Mouse (Mus musculus) heart, adult 2 months (tissue): ENCODE data around the gene 2310009B15Rik. TPM values are rescaled to one million over a fixed set of nuclear protein-coding genes. Genes with fewer than 3 reads are reported as not detected.

Source experiments
- DNase-seq, 2 experiments: peaks; one replicate each; pipeline ENCODE4 v3.0.0; 2021
- H3K27ac ChIP-seq: fragments of 200-600 bp; 2 replicates; pipeline ENCODE4 v1.8.1; 2022
- H3K27me3 ChIP-seq: fragments of 200-500 bp; 2 replicates; pipeline ENCODE4 v1.6.1; 2012; ENCODE audit warnings: mild to moderate bottlenecking, low read length, inconsistent platforms, mixed read lengths; ENCODE audit not compliant: control insufficient read depth, insufficient read depth
- H3K36me3 ChIP-seq: fragments of 200-500 bp; 2 replicates; pipeline ENCODE4 v1.6.1; 2012; ENCODE audit warnings: low read length, inconsistent platforms; ENCODE audit not compliant: control insufficient read depth, insufficient read depth
- H3K4me1 ChIP-seq: fragments of 200-500 bp; 2 replicates; pipeline ENCODE4 v1.6.1; 2011; ENCODE audit warnings: low read length; ENCODE audit not compliant: control insufficient read depth, insufficient read depth
- H3K4me3 ChIP-seq: fragments of 200-600 bp; 2 replicates; pipeline ENCODE4 v1.8.1; 2022
- H3K79me2 ChIP-seq: fragments of 200-500 bp; replicated peaks from 2 replicates; pipeline ENCODE4 v1.6.1; 2012; ENCODE audit warnings: mild to moderate bottlenecking, inconsistent platforms, low read length, moderate library complexity, mixed read lengths; ENCODE audit not compliant: control insufficient read depth, insufficient read depth
- H3K9ac ChIP-seq: fragments of 200-500 bp; 2 replicates; pipeline ENCODE4 v1.6.1; 2012; ENCODE audit warnings: low read depth, mild to moderate bottlenecking, control low read depth, inconsistent platforms, low read length, mixed read lengths
- CTCF ChIP-seq: fragments of 200-600 bp; IDR thresholded peaks from 2 replicates; pipeline ENCODE4 v1.8.1; 2022; ENCODE audit warnings: antibody characterized with exemption, mild to moderate bottlenecking, moderate library complexity
- EP300 ChIP-seq: fragments of 200-500 bp; IDR thresholded peaks from 2 replicates; pipeline ENCODE4 v1.6.1; 2011; ENCODE audit warnings: low read depth, low read length, control low read depth; ENCODE audit not compliant: insufficient read depth
- POLR2A ChIP-seq: fragments of 200-500 bp; IDR thresholded peaks from 2 replicates; pipeline ENCODE4 v1.6.1; 2011; ENCODE audit warnings: mild to moderate bottlenecking, low read depth, low read length, control low read depth; ENCODE audit not compliant: insufficient read depth
- WGBS: fragments of 180-500 bp; shearing (Covaris S2); methylation state at CpG from one replicate; pipeline ENCODE4 v1.1.7; 2018; 5-methylcytosine and 5-hydroxymethylcytosine counted together
- intact Hi-C: fragments of 180-260 bp; cut with DNase I; formaldehyde crosslinking; loops from one replicate; pipeline ENCODE4 v1.15.1; 2025
- polyA plus RNA-seq: library from polyadenylated mRNA; depleted of rRNA; stranded (reverse); fragments of >200 nt; gene quantifications from 2 replicates; pipeline ENCODE4 v1.2.3, GENCODE M21; 2012
- total RNA-seq, 2 experiments: library from RNA; stranded (reverse); gene quantifications; 2 replicates each; pipeline ENCODE4 v1.2.3; 2021

Gene 2310009B15Rik
- total and polyA plus RNA-seq, 3 experiments: 8.0 to 13.1 (median 8.3) TPM

DNA sequence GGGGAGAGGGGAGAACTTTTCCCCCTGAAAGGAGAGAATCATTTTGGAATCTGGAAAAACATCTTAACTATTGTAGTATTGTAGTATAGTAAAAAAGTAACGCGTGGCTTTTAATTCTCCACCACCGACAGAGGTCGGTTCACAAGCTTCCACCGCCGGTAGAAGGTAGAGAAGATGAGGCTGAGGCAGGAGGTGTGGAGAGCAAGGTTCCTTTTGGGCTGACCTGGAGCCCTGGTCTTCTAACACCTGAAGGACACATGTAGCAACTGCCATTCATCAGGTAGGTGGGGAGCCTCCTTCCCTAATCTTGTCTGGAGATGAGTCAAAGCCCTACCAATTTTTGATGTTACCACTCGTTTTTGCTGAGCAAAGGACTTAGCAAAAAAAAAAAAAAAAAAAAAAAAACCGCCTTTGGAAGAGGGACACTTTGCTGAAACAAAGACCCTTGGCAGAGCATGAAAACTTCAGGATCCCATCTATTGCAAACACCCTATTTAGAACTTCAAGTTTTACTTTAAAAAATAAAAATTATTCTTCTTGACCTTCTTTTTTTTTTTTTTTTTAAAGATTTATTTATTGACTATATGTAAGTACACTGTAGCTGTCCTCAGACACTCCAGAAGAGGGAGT, 7.0 kb downstream of the 2310009B15Rik start:
- Histone ChIP-seq H3K9ac (no peak overlapping the region), H3K27ac (no peak overlapping the region), H3K36me3 (no peaks in the 10 kb centered on the region), H3K79me2 (no peaks in the 10 kb centered on the region), H3K4me3 (no peak overlapping the region), H3K4me1 (no peaks in the 10 kb centered on the region), H3K27me3 (peaks cover 20% of the 10 kb centered on the region)
- TF ChIP-seq EP300 (no peak), CTCF (no peak), POLR2A (no peak)
- intact Hi-C loops: loop anchor here (10.0 kb wide), 2 partner anchors 575 to 945 kb away; partner anchors contain the start of gene Zbtb41
- no peak for DNase-seq
- 38% methylated on average over 8 of the region's 8 CpGs for WGBS

GRCm38 (mm10) chr1:138848511-138849109, 8.0 kb downstream of the 2310009B15Rik start, which contains the start of gene Lhx9:
Lhx9 (minus strand) TSS chr1:138848577.
- WGBS: under 1% methylated on average over 33 of the region's 33 CpGs
- no peak within 1 kb of the TSS for H3K27ac ChIP-seq
- TF ChIP-seq EP300: no peak
- TF ChIP-seq POLR2A: no peak
- no peak for TF ChIP-seq CTCF
- intact Hi-C loops: loop anchor here (10.0 kb wide), 1 partner anchor 576 kb away; the partner anchor contains the start of gene Zbtb41
- peak; percentile 37 to 52 for DNase-seq
- no peaks in the 10 kb centered on the region for H3K79me2 ChIP-seq
- peaks cover 25% of the 10 kb centered on the region for H3K27me3 ChIP-seq
- no peaks in the 10 kb centered on the region for H3K36me3 ChIP-seq
- H3K4me1 ChIP-seq: no peaks in the 10 kb centered on the region
- no peak within 1 kb of the TSS for H3K9ac ChIP-seq
- H3K4me3 ChIP-seq: peak within 1 kb of the TSS; percentile 15

DNA sequence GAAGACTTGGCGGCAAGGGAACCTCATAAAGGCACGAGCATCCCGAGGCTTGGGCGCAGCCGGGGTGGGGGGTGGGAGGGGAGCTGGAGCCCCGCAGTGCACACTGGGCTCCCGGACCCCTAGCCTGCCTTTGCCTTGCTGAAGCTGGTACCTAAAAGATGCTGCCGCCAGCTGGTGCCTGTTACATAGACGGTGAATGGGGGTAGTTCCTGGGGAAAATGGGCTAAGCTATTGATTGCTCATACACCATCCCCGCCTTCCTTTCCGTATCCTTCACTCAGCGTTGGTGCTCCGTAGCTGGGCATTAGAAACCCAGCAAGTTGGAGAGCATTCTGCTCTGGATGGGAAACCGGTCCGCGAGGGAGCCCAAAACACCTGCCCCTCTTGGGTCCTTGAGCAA, 8.6 kb downstream of the 2310009B15Rik start:
- Histone ChIP-seq H3K4me3 (peak overlapping the region; percentile 15), H3K9ac (no peak overlapping the region), H3K27ac (no peak overlapping the region), H3K27me3 (peaks cover 30% of the 10 kb centered on the region), H3K79me2 (no peaks in the 10 kb centered on the region), H3K4me1 (peaks cover 3% of the 10 kb centered on the region), H3K36me3 (no peaks in the 10 kb centered on the region)
- no peak for DNase-seq
- WGBS: under 1% methylated on average over 16 of the region's 16 CpGs
- TF ChIP-seq POLR2A: no peak
- no peak for TF ChIP-seq EP300
- no peak for TF ChIP-seq CTCF
- intact Hi-C loops: loop anchor here (10.0 kb wide), 1 partner anchor 577 kb away; the partner anchor contains the start of gene Zbtb41

DNA sequence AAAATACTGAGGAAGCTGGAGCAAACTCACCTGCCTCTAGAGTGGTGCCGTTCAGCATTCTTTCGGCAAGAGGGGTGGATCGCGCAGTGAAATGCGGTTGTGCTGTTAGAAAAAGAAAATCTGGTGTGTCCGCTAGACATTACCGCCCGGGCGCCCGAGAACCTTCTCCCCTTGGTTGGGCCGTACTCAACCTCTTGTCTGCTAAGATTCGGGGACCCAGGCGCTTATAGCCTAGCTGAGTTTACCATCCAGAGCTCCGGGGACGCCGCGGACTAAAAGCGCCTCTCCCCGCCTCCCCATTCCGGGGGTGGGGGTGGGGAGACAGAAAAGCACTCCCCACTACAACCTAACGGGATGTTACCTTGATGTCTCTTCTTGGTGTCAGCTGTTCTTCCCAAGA, 9.5 kb downstream of the 2310009B15Rik start:
- TF ChIP-seq CTCF (no peak), POLR2A (no peak), EP300 (no peak)
- H3K9ac ChIP-seq: no peak overlapping the region

GRCm38 (mm10) chr1:138846581-138846980, 10.1 kb downstream of the 2310009B15Rik start:
- 26% methylated on average over 9 of the region's 9 CpGs for WGBS
- intact Hi-C loops: loop anchor here (10.0 kb wide), 1 partner anchor 578 kb away; the partner anchor contains the start of gene Zbtb41

More for the DNA sequence above, 9.5 kb downstream of the 2310009B15Rik start:
- H3K36me3 ChIP-seq: no peaks in the 10 kb centered on the region
- H3K4me3 ChIP-seq: no peak overlapping the region
- H3K4me1 ChIP-seq: peaks cover 3% of the 10 kb centered on the region
- WGBS: 4% methylated on average over 21 of the region's 21 CpGs
- no peak overlapping the region for H3K27ac ChIP-seq
- H3K27me3 ChIP-seq: peaks cover 34% of the 10 kb centered on the region
- intact Hi-C loops: loop anchor here (10.0 kb wide), 1 partner anchor 578 kb away; the partner anchor contains the start of gene Zbtb41
- DNase-seq: no peak
- no peaks in the 10 kb centered on the region for H3K79me2 ChIP-seq

More at GRCm38 (mm10) chr1:138846581-138846980, 10.1 kb downstream of the 2310009B15Rik start:
- DNase-seq: no peak
- Histone ChIP-seq H3K27ac (no peak overlapping the region), H3K79me2 (no peaks in the 10 kb centered on the region), H3K4me1 (peaks cover 3% of the 10 kb centered on the region), H3K27me3 (peaks cover 38% of the 10 kb centered on the region), H3K36me3 (no peaks in the 10 kb centered on the region), H3K4me3 (no peak overlapping the region), H3K9ac (no peak overlapping the region)
- TF ChIP-seq POLR2A (no peak), EP300 (no peak), CTCF (no peak)
